Mouse (Mus musculus) forebrain, embryonic 16.5 days (tissue): ENCODE data around the gene Aldoart2. TPM values are rescaled to one million over a fixed set of nuclear protein-coding genes. Genes with fewer than 3 reads are reported as not detected.
A peak's percentile ranks its signal among the peaks of the same experiment; 100 is the strongest.

ENCODE experiments used
- ATAC-seq: fragments of 200-750 bp; cut with Nextera tagmentation; 2 replicates; pipeline ENCODE4 v1.8.0; 2017; ENCODE audit warnings: mild to moderate bottlenecking, moderate library complexity
- H3K27ac ChIP-seq: fragments of 300-500 bp; sonication (generic); 2 replicates; pipeline ENCODE4 v1.5.1; 2014; ENCODE audit warnings: low read length, control low read depth
- H3K27me3 ChIP-seq: fragments of 300-500 bp; sonication (generic); replicated peaks from 2 replicates; pipeline ENCODE4 v1.6.1; 2014; ENCODE audit warnings: low read length; ENCODE audit not compliant: control insufficient read depth, insufficient read depth
- H3K36me3 ChIP-seq: fragments of 300-500 bp; sonication (generic); 2 replicates; pipeline ENCODE4 v1.6.1; 2014; ENCODE audit not compliant: control insufficient read depth, insufficient read depth
- H3K4me1 ChIP-seq: fragments of 300-500 bp; sonication (generic); replicated peaks from 2 replicates; pipeline ENCODE4 v1.6.1; 2014; ENCODE audit warnings: low read length; ENCODE audit not compliant: control insufficient read depth, insufficient read depth
- H3K4me2 ChIP-seq: fragments of 300-500 bp; sonication (generic); 2 replicates; pipeline ENCODE4 v1.6.1; 2014; ENCODE audit warnings: mild to moderate bottlenecking, low read length, control low read depth
- H3K4me3 ChIP-seq: fragments of 300-500 bp; sonication (generic); replicated peaks from 2 replicates; pipeline ENCODE4 v1.5.1; 2014; ENCODE audit warnings: mild to moderate bottlenecking, low read length, control low read depth
- H3K9ac ChIP-seq: fragments of 300-500 bp; sonication (generic); replicated peaks from 2 replicates; pipeline ENCODE4 v1.6.1; 2014; ENCODE audit warnings: low read depth, low read length, control low read depth
- H3K9me3 ChIP-seq: fragments of 300-500 bp; sonication (generic); 2 replicates; pipeline ENCODE4 v1.6.1; 2016; ENCODE audit warnings: low read length; ENCODE audit not compliant: control insufficient read depth
- WGBS: fragments of 180-500 bp; shearing (Covaris S2); extraction: QIAGEN DNeasy Blood & Tissue Kit; methylation state at CpG from one replicate; pipeline ENCODE4 v1.1.7; 2014; 5-methylcytosine and 5-hydroxymethylcytosine counted together
- polyA plus RNA-seq: library from polyadenylated mRNA; unstranded; fragments of >200 nt; fragmentation: Nextera tagmentation; extraction: Ambion mirVana; gene quantifications from 2 replicates; pipeline ENCODE4 v1.2.1, GENCODE M21; 2015

Gene Aldoart2
- polyA plus RNA-seq, 1 experiment from 2014 or later = not detected

DNA sequence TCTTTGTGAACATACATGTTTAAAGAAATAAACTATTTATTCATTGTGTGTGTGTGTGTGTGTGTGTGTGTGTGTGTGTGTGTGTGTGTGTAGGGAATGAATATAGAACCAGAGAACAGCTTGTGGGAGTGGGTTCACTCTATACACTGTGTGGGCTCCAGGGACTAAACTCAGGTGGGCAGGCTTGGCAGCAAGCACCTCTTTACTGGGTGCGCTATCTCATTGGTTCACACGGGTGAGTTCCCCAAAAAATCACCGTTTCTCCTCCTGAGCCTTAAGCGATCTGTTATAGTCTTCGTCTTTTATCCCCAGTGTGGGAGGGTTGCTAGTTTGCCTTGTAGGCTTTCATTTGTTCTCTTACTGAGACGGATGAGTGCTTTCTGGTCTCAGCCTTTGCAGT, 7.2 kb upstream of the Aldoart2 start:
- Histone ChIP-seq H3K27me3 (no peaks in the 10 kb centered on the region), H3K36me3 (no peaks in the 10 kb centered on the region), H3K4me3 (no peak overlapping the region), H3K9ac (no peak overlapping the region), H3K4me1 (peaks cover 5% of the 10 kb centered on the region; the same call in 1 of the 2 replicates), H3K4me2 (no peak overlapping the region), H3K9me3 (0 out of 2 replicates have a peak, but pooled peaks cover 2% of the 10 kb centered on the region), H3K27ac (no peak overlapping the region)
- ATAC-seq = no peak
- WGBS = 77% methylated on average over 6 of the region's 6 CpGs

GRCm38 (mm10) chr12:55559184-55559855, 5.7 kb upstream of the Aldoart2 start:
- peaks cover 5% of the 10 kb centered on the region; the same call in 1 of the 2 replicates for H3K4me1 ChIP-seq
- no peaks in the 10 kb centered on the region for H3K36me3 ChIP-seq
- no peak overlapping the region for H3K4me3 ChIP-seq
- WGBS = 92% methylated on average over 12 of the region's 12 CpGs
- no peak overlapping the region for H3K9ac ChIP-seq
- H3K27ac ChIP-seq = no peak overlapping the region
- H3K9me3 ChIP-seq = 0 out of 2 replicates have a peak, but pooled peaks cover 2% of the 10 kb centered on the region
- no peak overlapping the region for H3K4me2 ChIP-seq
- ATAC-seq = no peak
- no peaks in the 10 kb centered on the region for H3K27me3 ChIP-seq

DNA sequence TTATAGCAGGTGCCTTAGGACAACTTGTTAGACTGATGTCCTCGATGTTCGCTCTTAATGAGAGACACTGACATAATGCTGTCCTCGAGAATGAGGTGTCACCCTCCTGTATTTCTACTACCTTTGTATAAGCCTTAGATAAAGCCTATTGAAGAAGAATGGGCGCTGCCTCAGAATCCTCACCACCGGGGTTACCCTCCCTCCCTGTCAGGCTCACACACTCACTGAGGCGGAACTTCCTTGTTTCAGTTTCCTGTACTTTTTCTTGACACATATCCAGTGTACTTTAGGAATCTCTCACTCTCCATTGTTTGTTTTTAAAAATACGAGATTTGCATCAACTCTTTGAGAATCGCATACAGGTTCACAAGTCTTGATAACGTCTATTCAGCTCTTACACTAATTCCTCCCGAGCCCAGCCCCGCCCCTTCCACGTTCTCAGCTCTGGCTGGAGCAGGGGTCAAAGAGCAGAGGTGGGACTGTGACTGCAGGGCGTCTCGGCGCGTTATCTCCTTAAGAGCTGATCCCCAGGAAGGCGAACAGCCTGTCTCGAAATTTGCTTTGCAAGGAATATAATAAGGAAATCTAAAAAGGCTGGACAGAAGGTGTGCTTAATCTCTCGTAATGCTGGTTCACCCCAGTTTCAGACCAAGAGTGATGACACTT, 4.9 kb upstream of the Aldoart2 start:
- Histone ChIP-seq H3K9ac (no peak overlapping the region), H3K4me3 (peak overlapping the region; percentile 30), H3K27me3 (no peaks in the 10 kb centered on the region), H3K9me3 (0 out of 2 replicates have a peak, but pooled peaks cover 2% of the 10 kb centered on the region), H3K36me3 (no peaks in the 10 kb centered on the region), H3K4me2 (peak overlapping the region; percentile 48), H3K27ac (no peak overlapping the region), H3K4me1 (peaks cover 5% of the 10 kb centered on the region; the same call in 1 of the 2 replicates)
- WGBS = 12% methylated on average over 19 of the region's 19 CpGs
- no peak for ATAC-seq

GRCm38 (mm10) chr12:55563742-55564141, 1.3 kb upstream of the Aldoart2 start:
- Histone ChIP-seq H3K9me3 (0 out of 2 replicates have a peak, but pooled peaks cover 2% of the 10 kb centered on the region), H3K4me3 (no peak overlapping the region), H3K4me2 (no peak overlapping the region), H3K9ac (no peak overlapping the region), H3K4me1 (peaks cover 5% of the 10 kb centered on the region; the same call in 1 of the 2 replicates), H3K36me3 (no peaks in the 10 kb centered on the region), H3K27me3 (no peaks in the 10 kb centered on the region), H3K27ac (no peak overlapping the region)
- ATAC-seq = no peak
- 95% methylated on average over 3 of the region's 3 CpGs for WGBS

- H3K4me3 ChIP-seq = no peak overlapping the region
- H3K27ac ChIP-seq = no peak overlapping the region
- H3K27me3 ChIP-seq = no peaks in the 10 kb centered on the region
- 0 out of 2 replicates have a peak, but pooled peaks cover 2% of the 10 kb centered on the region for H3K9me3 ChIP-seq
- no peak overlapping the region for H3K4me2 ChIP-seq
- no peak overlapping the region for H3K9ac ChIP-seq
- WGBS = 88% methylated on average over 9 of the region's 9 CpGs
- H3K36me3 ChIP-seq = no peaks in the 10 kb centered on the region
- ATAC-seq = no peak
- H3K4me1 ChIP-seq = peaks cover 5% of the 10 kb centered on the region; the same call in 1 of the 2 replicates
Measured at GRCm38 (mm10) chr12:55564187-55564963, 664 bp upstream of the Aldoart2 start.

GRCm38 (mm10) chr12:55565867-55566266, 828 bp downstream of the Aldoart2 start:
- no peaks in the 10 kb centered on the region for H3K27me3 ChIP-seq
- 0 out of 2 replicates have a peak, but pooled peaks cover 2% of the 10 kb centered on the region for H3K9me3 ChIP-seq
- ATAC-seq = no peak
- H3K9ac ChIP-seq = no peak overlapping the region
- H3K27ac ChIP-seq = no peak overlapping the region
- no peaks in the 10 kb centered on the region for H3K36me3 ChIP-seq
- no peak overlapping the region for H3K4me2 ChIP-seq
- no peaks in the 10 kb centered on the region for H3K4me1 ChIP-seq
- 84% methylated on average over 9 of the region's 9 CpGs for WGBS
- no peak overlapping the region for H3K4me3 ChIP-seq

DNA sequence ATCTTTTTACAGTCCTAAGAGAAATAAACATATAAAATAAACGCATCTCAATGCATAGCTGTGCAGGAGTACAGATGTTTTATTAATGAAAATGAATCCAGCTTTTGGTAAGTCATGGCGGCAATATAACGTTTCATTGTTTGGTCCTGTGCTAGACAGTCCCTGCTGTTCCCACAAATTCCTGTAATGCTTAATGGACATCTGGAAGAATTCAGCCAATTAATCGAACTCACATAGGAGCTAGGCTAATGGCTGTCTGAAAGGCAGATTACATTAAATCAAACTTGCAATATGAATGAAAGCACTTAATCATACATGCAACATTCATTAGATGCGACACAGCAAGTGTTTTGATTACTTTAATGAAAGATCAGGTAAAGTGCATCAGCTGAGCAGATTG, 1.8 kb downstream of the Aldoart2 start:
- no peak overlapping the region for H3K27ac ChIP-seq
- H3K36me3 ChIP-seq = no peaks in the 10 kb centered on the region
- H3K4me1 ChIP-seq = peaks cover under 1% of the 10 kb centered on the region
- ATAC-seq = no peak
- H3K4me3 ChIP-seq = no peak overlapping the region
- WGBS = 57% methylated on average over 5 of the region's 5 CpGs
- no peaks in the 10 kb centered on the region for H3K27me3 ChIP-seq
- H3K9me3 ChIP-seq = 0 out of 2 replicates have a peak, but pooled peaks cover 2% of the 10 kb centered on the region
- H3K9ac ChIP-seq = no peak overlapping the region
- H3K4me2 ChIP-seq = no peak overlapping the region

GRCm38 (mm10) chr12:55568466-55568865, 3.4 kb downstream of the Aldoart2 start:
- WGBS = 87% methylated on average over 3 of the region's 3 CpGs
- H3K36me3 ChIP-seq = no peaks in the 10 kb centered on the region
- H3K27me3 ChIP-seq = no peaks in the 10 kb centered on the region
- no peak overlapping the region for H3K4me2 ChIP-seq
- H3K27ac ChIP-seq = no peak overlapping the region
- no peak overlapping the region for H3K4me3 ChIP-seq
- peaks cover 6% of the 10 kb centered on the region for H3K4me1 ChIP-seq
- no peaks in the 10 kb centered on the region for H3K9me3 ChIP-seq
- ATAC-seq = no peak
- H3K9ac ChIP-seq = no peak overlapping the region

GRCm38 (mm10) chr12:55569676-55570075, 4.6 kb downstream of the Aldoart2 start:
- WGBS = 87% methylated on average over 6 of the region's 6 CpGs
- no peaks in the 10 kb centered on the region for H3K9me3 ChIP-seq
- H3K27ac ChIP-seq = no peak overlapping the region
- no peak overlapping the region for H3K9ac ChIP-seq
- H3K4me2 ChIP-seq = no peak overlapping the region
- H3K4me1 ChIP-seq = peaks cover 6% of the 10 kb centered on the region
- H3K27me3 ChIP-seq = no peaks in the 10 kb centered on the region
- H3K36me3 ChIP-seq = no peaks in the 10 kb centered on the region
- H3K4me3 ChIP-seq = no peak overlapping the region
- ATAC-seq = no peak
